Mouse (Mus musculus) yolk sac, embryonic 10.5 days (tissue): ENCODE data around the gene H1foo.
A peak's percentile ranks its signal among the peaks of the same experiment; 100 is the strongest.

Experiments
- DNase-seq: peaks from one replicate; pipeline ENCODE4 v3.0.0-alpha.2; 2017; ENCODE audit warnings: low spot score

Gene H1foo

DNA sequence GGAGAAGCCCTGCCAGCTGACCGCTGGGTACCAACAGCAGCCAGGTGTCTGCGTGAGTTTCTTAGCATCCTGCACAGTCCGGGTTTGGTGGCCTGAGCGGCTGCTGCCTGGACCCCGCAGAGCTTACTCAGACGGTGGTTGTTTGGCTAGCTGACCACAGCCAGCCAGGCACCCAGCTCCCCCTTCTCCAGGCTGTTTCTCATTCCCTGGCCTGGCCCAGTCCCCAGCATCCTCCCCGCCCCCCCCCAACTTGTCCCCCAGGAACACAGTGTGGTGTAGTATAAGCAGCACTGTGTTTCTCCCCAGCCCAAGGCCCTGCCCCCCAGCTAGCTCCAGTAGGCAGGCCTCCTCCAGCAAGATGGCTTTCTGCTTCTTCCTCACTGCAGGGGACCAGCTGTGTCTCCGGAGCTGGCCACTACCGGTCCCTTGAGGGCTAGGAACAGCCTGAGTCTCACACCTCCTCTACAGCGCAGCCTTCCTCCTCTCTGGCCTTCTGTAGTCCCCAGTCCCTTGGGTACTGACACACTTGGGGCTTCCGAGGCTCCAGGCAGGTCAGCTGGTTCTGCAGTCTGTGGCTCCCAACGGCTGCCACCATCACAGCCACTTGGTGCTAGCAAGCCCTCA, 41.8 kb downstream of the H1foo start:
- DNase-seq: no peak

DNA sequence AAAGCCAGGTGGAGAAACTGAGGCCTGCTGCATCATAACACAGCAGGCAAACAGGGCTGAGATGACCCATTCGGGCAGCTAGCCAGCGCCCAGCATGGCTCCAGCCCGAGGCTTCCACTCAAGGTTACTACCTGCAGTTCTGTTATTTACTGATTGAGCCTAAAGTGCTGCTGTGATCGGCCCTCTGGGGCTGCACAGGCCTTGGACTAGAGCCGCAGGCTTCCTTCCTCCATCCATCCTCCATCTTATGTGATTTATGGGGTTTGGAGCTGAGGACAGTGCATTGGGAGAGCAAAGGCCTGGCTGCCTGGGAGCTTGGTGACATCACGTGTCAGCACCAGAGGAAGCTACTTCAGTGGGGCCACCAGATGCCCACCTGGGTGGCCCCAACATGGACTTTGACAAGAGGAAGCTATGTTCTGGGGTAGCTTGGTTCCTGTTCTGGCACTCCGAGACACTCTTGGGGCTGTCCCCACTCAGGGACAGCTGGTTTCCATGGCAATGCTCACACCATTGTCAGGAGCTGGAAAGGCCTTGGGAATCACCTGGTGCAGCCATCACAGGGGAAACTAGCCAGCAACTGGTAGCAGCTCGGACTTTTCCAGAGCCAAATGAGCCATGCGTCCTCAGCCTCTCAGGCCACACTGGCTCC, 42.5 kb downstream of the H1foo start:
- DNase-seq: no peak

DNA sequence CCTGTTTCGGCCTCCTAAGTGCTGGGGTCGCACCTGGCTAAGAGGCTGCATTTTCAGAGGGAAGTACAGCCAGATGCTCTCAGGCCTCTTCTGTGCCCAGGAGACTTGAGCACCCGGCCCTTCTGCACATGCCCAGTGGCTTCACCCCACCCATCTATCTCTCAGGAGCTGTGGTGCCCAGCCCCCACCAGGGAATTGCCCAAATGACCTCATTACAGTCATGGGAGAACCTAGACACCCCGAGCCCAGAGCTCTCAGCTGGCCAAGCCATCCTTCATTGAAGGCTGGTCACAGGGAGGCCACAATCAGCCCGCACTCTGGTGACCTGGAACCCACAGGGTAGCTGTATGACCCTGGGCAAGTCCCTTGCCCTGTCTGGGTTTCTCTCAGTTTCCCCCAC, 44.3 kb downstream of the H1foo start:
- no peak for DNase-seq

DNA sequence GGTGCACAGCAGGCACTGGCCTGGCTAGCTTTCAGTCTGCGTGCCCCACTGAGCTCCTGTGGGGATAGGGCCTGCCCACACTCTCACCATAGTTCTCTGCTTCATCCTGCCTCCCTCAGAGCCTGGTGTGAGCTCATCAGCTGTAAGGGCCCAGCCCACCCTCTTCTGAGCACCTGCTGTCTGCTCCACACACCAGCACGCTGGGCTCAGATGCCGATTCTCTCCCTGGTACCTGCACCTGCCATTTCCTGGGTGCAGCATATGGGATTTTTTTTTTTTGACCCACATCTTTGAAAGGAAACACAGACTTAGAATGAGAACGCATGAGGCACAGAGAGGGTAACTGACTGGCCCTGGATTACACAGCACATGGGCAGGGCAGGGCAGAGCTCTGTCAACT, 44.9 kb downstream of the H1foo start:
- DNase-seq: no peak

DNA sequence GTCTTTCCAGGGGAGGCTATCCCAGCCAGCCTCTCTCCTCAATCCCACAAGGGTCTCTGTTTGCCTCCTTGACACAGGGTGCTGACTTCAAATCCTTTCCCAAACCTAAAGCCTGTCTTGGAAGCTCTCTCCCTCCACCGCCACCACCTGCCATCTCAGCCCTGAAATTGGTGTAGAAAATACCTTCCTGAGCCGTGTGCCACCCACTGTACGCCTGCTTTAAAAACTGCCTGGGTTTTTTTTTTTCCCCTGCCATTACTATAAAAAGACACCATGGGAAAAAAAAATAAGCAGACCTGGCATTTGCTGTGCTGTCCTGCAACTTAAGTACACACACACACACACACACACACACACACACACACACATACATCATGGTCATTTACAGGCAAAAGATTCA, 45.3 kb downstream of the H1foo start:
- no peak for DNase-seq

DNA sequence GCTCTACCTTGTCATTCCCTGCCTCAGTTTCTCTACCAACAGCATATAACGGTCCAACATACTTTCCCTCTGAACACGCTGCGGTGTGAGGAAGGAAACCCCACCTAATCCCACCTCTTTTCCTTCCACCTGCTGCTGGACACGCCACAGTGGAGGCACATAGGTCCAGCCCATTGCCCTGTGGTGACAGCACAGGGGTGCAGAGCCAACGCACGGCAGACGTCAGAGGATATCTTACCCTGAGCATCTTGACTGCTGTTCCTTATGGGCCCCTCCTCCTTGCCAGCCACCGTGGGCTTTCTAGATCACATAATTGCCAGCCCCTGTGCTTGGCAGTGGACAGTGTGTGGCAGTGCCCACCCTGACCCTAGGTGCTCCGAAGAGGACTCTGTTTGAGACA, 45.7 kb downstream of the H1foo start:
- DNase-seq: no peak

DNA sequence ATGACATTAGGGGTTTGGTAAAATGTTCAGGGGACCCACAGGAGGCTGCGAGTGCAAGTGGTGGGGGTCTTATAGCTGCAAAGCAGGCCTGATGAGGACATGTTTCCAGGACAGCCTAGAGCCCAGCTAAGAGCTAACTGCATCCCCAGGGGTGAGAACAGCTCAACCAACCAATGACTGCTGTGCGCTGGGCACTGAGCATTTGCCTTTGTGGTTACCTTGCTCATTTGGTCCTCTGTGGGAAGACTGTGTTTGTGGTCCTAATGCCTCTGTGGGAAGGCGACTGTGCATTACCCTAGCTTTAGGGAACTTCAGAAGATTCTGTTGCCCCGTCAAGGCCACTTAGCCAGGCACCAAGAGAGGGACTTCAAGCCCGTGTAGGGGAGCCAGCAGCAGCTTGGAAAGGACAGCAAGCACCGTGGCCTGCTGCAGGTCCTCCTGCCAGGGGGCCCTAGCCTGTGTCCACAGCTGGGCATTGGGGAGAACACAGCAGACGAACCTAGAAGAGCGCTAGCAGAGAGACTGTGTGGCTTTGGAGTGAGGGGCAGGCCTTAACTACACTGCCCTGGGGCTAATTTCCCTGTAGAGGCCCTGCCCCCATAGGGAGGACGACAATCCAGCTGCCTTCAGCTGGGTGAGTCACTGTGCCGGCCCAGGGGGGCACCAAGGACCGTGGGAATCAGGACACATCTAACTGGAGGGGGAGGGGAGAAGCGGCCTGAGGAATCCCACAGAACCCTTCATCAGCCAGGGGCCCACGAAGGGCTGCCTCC, 46.6 kb downstream of the H1foo start:
- DNase-seq: no peak

DNA sequence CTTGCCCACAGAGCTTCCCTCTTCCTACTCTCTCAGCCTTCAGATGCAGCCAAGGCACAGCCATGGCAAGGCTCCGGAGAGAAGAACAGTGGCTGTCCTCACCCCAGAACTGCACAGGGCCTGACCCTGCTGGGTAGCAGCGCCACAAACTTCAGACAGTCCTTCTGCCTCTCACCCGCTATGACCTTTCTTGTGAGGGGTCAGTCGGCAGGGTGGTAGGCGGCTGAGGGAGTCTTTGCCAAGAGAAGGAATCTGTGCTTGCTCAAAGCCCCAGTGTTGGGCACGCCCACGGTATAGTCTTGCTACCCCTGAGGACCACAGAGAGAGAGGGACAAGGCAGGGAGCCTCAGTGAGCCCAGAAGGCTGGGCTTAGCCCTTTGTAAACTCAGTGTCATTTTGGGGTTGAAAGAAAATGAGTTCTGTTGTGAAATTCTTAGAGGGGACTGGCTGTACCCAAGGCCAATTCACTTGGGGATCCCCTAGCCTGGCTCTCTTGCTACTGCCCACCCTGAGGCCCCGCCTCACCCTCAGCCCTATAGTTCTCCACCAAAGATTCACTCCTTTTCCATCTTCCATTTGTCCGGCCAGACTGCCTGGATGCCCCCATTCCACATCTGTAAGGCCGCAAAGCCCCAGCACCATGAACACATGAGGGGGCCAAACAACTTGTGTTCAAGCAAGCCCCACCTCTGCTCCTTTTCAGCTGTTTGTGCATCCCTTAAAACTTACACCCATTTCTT, 47.3 kb downstream of the H1foo start:
- no peak for DNase-seq

DNA sequence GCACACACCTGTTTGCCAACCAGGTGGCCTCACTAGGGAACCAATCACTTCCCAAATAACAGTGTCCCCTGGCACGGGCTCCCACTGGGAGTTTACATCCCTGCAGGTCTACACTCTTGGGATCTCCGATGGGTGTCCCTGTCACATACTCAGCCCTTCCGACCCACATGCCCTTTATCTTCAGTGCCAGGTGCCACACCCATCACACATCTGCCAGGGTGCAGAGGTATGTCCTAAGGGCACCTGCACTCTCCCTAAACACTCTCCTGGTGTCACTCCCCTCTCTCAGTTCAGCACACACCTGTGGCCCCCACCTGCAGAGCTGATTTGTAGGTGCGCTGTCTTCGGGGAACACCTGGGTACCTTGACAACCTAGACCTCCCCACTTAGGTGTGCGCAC, 48.2 kb downstream of the H1foo start:
- no peak for DNase-seq

DNA sequence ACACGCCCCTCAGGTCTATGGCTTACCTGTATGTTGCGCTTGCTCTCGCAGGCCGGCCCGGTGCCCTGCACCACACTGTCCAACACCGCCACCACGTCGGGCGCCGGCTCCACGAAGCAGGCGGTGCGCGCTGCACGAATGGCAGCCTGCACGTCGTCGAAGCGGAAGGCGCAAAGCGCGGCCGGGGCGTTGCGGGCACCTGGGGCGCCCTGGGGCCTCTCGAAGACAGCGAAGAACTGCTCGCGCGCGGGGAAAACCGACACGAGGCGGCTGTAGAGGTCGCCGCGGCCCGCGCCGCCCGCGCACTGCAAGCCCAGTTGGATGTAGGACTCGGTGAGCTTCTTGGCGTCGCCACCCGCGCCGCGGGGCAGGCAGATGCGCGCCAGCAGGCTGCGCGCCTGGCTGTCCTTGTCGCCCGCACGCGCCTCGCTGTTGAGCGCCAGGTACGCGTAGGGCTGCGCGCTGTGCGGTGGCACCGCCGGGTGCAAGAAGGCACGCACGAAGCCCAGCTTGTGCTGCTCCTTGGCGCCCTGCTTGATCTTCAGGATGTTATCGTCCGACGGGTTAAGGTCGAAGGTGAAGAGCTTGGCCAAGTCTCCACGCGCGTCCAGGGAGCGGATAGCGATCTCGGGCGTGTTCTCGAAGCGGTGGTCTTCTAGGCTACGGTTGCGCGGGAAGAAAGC, 48.9 kb downstream of the H1foo start:
- no peak for DNase-seq

DNA sequence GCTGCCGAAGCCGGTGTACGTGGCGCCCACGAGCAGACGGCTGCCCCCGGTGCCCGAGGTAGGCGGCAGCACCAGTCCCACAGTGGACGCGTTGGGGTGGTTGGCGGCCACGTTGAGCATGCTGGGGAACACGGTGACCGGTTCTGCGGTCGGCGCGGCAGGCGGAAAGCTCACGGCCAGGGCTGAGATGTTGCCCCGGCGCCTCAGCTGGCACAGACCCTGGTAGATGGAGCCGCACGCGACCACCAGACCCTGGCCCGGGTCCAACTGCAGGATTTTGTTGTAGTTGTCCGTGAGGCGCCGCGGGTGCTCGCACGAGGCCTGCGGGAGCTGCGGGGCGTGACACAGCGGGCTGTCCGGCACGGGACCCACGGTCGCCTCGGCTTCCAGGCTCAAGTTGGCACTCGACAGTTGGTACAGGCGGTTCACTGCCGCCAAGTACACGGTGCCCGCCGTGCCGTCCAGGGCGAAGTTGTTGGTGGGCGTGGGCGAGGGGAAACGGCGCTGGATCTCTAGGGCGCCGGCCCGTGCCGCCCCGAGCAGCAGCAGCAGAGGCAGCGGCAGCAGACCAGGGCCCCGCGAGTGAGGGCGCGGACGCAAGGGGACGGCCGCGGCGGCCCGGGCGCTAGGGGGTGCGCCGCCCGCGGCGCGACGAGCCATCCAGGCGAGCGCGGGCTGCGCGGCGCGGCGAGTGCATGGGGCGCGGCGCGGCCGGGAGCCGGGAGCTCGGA, 49.6 kb downstream of the H1foo start:
- no peak for DNase-seq

DNA sequence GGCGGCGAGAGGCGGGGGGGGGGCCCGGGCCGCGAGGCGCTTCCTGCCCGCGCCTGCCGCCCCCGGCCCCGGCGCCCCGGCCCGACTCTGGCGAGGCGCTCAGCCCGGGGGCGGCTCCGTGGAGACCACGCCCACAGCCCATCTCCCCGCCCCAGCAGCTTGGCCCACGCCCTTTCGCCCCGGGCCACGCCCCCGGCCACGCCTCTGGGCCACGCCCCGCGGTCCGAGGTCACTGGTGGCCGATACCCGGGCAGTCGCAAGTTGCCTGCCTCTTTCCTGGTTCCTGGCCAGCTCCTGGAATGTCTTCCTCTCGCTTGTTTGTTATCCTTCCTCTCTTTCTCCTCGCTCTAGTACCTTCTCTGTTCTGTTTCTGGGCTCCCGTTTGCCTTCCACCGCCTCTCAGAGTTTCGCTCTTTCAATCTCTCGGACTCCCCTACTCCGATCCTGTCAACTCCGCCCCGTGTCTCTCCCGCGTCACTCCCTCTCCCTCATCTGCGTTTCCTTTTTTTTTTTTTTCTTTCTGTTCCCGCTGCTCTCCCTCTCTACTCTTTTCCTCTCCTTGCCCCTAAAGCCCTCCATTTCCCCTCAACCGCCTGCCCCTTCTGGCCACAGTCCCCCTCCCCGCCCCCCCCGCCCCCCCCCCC, 50.3 kb downstream of the H1foo start, which contains the start of gene Plxnd1:
Gene Plxnd1 (minus strand): TSS at position 129 of the 644 bp plus-strand sequence.
- DNase-seq: peak; percentile 90

DNA sequence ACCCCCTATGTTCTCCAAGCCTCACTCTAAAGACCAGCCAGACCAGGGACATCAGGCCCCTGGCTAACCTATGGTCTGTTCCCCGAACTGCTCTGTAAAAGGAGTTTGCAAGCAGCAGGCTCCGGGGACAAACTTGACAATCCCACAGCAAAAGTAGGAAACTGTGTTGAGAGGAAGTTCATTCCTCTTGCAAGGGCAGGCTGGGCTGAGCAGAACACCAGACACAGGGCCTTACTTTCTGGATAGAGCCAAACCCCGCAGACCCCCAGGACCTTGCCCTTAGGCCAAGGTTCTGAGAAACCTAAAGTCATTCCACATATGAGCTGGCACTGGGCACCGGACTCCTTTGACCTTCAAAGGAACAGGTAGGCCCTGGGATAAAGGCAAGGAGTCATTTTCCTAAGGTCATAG, 50.8 kb downstream of the H1foo start:
- no peak for DNase-seq

DNA sequence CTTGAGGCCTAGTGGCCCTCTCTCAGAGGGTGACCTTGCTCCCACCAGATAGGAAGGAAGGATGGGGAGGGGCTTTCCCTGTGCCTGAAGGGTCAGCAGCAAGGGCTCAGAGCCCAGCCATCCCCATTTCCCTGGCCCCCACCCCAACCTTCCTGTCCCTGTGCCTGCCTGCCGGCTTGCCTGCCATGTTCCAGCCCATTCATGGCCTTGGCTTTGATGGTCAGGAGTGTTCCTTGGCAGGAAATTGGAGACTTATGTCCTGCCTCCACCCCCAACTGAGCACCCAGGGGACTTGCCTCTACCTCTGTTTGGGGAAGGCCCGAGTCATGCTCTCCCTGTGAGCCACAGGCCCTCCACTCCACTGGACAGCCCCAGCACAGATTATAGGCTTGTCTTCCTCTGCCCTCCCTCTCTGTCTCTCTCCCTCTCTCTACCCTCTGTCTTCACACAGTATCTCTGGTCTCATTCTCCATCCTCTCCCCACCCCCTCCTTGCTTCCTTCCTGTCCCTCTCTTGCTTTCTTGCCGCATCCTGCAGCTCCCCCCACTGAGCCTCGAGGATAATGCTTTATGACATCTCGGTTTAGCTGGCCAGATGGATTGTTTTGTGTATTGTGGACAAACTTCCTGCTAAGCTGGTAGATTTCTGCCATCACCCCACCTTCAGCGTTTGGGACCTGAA, 51.6 kb downstream of the H1foo start:
- DNase-seq: peak; percentile 45

DNA sequence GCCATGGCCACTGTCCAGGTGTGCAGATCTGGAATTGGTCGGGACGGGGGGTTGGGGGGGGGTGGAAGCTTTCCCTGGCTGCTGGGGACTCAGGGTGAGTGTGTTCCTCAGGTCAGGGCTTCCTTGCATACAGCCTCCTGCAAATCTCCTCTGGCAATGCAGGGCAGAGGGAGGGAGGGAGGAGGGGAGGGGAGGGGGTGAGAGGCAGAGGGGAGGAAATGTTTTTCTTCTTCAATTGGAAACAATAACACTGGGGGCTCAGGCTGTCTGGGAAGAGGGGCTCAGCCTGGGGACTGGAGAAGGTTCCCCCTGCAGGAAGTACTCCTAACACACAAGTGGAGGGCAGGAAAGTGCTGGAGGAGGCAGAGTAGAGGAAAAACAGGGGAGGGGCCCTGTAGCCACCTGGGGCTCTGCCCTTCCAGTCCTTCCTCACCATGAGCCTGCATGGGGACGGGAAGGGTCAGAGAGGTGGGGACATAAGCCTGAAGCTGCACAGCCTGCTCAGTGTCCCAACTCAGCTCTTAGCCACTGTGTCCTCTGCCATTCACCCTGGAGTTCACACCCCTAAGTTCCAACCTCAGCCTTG, 53.1 kb downstream of the H1foo start:
- no peak for DNase-seq

DNA sequence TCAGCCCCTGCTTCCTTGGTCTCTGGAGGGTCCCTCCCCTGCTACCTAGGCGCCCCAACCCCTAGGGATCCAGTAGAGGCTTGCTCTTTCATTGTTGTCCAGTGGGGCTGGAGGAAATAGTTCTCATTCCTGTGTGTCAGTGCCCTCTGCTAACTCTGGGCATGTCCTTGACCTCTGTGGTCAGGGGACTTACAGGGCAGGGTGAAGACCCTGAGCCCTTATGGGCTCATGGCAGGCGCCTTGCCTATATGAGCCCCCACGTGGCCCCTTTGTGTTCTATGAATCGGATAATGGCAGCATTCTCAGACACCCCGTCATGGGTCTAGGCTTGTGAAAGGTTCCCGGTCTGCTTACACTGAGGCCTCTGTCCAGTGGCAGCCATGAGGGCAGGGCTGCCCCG, 54.0 kb downstream of the H1foo start:
- DNase-seq: no peak

DNA sequence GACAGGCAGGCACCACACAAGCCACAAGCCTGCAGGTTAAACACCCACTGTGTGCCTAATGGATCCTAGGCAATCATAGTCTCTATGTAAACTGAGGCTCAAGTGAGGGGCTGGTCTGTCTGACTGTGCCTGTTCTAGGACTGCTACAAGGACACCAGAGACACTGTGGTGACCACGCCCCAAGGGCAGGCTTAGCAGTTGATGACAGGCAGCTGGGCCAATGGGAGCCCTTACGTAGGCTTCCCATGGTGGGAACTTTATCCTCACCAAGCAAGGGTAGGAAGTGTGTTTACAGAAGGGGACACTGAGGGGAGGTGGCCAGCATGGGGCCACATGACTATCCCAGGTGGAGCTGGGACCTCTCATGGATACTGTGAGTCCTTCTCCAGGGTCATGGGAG, 54.5 kb downstream of the H1foo start:
- DNase-seq: no peak
